Mouse (Mus musculus): Measurements from ENCODE around the gene Hoxb2.

Hoxb2 gene

GRCm38 (mm10) chr11:96350341-96350624 lies at the start of gene Hoxb2:
Hoxb2 (plus strand) TSS chr11:96350525.
- no peak for DNase-seq (ENCODE audit: low spot score in 2 of 2)

- DNase-seq (ENCODE audit: low spot score in 2 of 2) = no peak
These were observed 49.3 kb upstream of the Hoxb2 start for GRCm38 (mm10) chr11:96301064-96301431.

GRCm38 (mm10) chr11:96301837-96302236 lies 48.5 kb upstream of the Hoxb2 start:
- no peak for DNase-seq (ENCODE audit: low spot score in 2 of 2)

GRCm38 (mm10) chr11:96302381-96303150 lies 47.8 kb upstream of the Hoxb2 start:
- no peak for DNase-seq (ENCODE audit: low spot score in 2 of 2)

GRCm38 (mm10) chr11:96303151-96304099 lies 46.9 kb upstream of the Hoxb2 start, which contains the start of gene Hoxb5:
Hoxb5 (plus strand) TSS chr11:96303336.
- DNase-seq (ENCODE audit: low spot score in 2 of 2) = no peak

GRCm38 (mm10) chr11:96304381-96305195 lies 45.7 kb upstream of the Hoxb2 start:
- DNase-seq (ENCODE audit: low spot score in 2 of 2) = no peak

GRCm38 (mm10) chr11:96305505-96306182 lies 44.7 kb upstream of the Hoxb2 start:
- DNase-seq (ENCODE audit: low spot score in 2 of 2) = no peak

- DNase-seq (ENCODE audit: low spot score in 2 of 2) = no peak
These were observed 44.0 kb upstream of the Hoxb2 start for GRCm38 (mm10) chr11:96306183-96306907.

- no peak for DNase-seq (ENCODE audit: low spot score in 2 of 2)
These were observed 43.4 kb upstream of the Hoxb2 start for GRCm38 (mm10) chr11:96306908-96307269.

GRCm38 (mm10) chr11:96308763-96309162 lies 41.6 kb upstream of the Hoxb2 start:
- DNase-seq (ENCODE audit: low spot score in 2 of 2) = no peak

- DNase-seq (ENCODE audit: low spot score in 2 of 2) = no peak
These were observed 41.0 kb upstream of the Hoxb2 start for GRCm38 (mm10) chr11:96309288-96309687.

GRCm38 (mm10) chr11:96310183-96310938 lies 40.0 kb upstream of the Hoxb2 start:
- no peak for DNase-seq (ENCODE audit: low spot score in 2 of 2)

- no peak for DNase-seq (ENCODE audit: low spot score in 2 of 2)
These were observed 39.2 kb upstream of the Hoxb2 start for GRCm38 (mm10) chr11:96311097-96311496.

- no peak for DNase-seq (ENCODE audit: low spot score in 2 of 2)
These were observed 38.6 kb upstream of the Hoxb2 start for GRCm38 (mm10) chr11:96311520-96312417.

- DNase-seq (ENCODE audit: low spot score in 2 of 2) = no peak
These were observed 37.2 kb upstream of the Hoxb2 start for GRCm38 (mm10) chr11:96313134-96313533.

GRCm38 (mm10) chr11:96313806-96314428 lies 36.4 kb upstream of the Hoxb2 start:
- no peak for DNase-seq (ENCODE audit: low spot score in 2 of 2)

- DNase-seq (ENCODE audit: low spot score in 2 of 2) = no peak
These were observed 35.5 kb upstream of the Hoxb2 start for GRCm38 (mm10) chr11:96314671-96315343.

- no peak for DNase-seq (ENCODE audit: low spot score in 2 of 2)
These were observed 35.0 kb upstream of the Hoxb2 start for GRCm38 (mm10) chr11:96315344-96315681.
